Mouse (Mus musculus) liver, postnatal 0 days (tissue): ENCODE measurements at regions not wholly inside any gene's neighbourhood (a gene's known extent, or its start where the extent isn't known, plus 50 kb on each side); places are given as distances from the start of the nearest gene placed in this dataset.

ENCODE experiments used
- ATAC-seq: fragments of 200-750 bp; cut with Nextera tagmentation; 2 replicates; pipeline ENCODE4 v1.8.0; 2017; ENCODE audit warnings: mild to moderate bottlenecking, moderate library complexity
- DNase-seq: peaks from one replicate; pipeline ENCODE4 v3.0.0-alpha.2; 2016
- H3K27ac ChIP-seq: fragments of 300-500 bp; sonication (generic); 2 replicates; pipeline ENCODE4 v1.5.1; 2014; ENCODE audit warnings: antibody characterized with exemption, moderate library complexity, mild to moderate bottlenecking, low read depth
- H3K27me3 ChIP-seq: fragments of 300-500 bp; sonication (generic); 2 replicates; pipeline ENCODE4 v1.6.1; 2014; ENCODE audit warnings: low read length, control low read depth, mixed read lengths; ENCODE audit not compliant: insufficient read depth
- H3K36me3 ChIP-seq: fragments of 300-500 bp; sonication (generic); replicated peaks from 2 replicates; pipeline ENCODE4 v1.6.1; 2014; ENCODE audit warnings: mild to moderate bottlenecking, control low read depth, low read length, moderate library complexity, mixed read lengths; ENCODE audit not compliant: insufficient read depth
- H3K4me1 ChIP-seq: fragments of 300-500 bp; sonication (generic); 2 replicates; pipeline ENCODE4 v1.6.1; 2014; ENCODE audit warnings: antibody characterized with exemption, mild to moderate bottlenecking, control low read depth; ENCODE audit not compliant: insufficient read depth
- H3K4me2 ChIP-seq: fragments of 300-500 bp; sonication (generic); 2 replicates; pipeline ENCODE4 v1.6.1; 2014; ENCODE audit warnings: low read depth, mild to moderate bottlenecking, low read length, moderate library complexity, mixed read lengths
- H3K4me3 ChIP-seq: fragments of 300-500 bp; sonication (generic); 2 replicates; pipeline ENCODE4 v1.5.1; 2014; ENCODE audit warnings: low read depth, low read length
- H3K9ac ChIP-seq: fragments of 300-500 bp; sonication (generic); replicated peaks from 2 replicates; pipeline ENCODE4 v1.6.1; 2014; ENCODE audit warnings: mild to moderate bottlenecking, moderate library complexity
- H3K9me3 ChIP-seq: fragments of 300-500 bp; sonication (generic); 2 replicates; pipeline ENCODE4 v1.6.1; 2016; ENCODE audit warnings: mild to moderate bottlenecking, control low read depth, low read length, mixed read lengths
- CTCF ChIP-seq: sonication (generic); IDR thresholded peaks from 2 replicates; pipeline ENCODE4 v1.5.1; 2016; ENCODE audit warnings: antibody characterized with exemption, low read depth
- EP300 ChIP-seq: IDR thresholded peaks from 2 replicates; pipeline ENCODE4 v1.6.1; 2016; ENCODE audit warnings: antibody characterized with exemption, low read depth, mild to moderate bottlenecking
- WGBS: fragments of 180-500 bp; shearing (Covaris S2); extraction: QIAGEN DNeasy Blood & Tissue Kit; methylation state at CpG from one replicate; pipeline ENCODE4 v1.1.7; 2014; ENCODE audit not compliant: insufficient replicate concordance; 5-methylcytosine and 5-hydroxymethylcytosine counted together

DNA sequence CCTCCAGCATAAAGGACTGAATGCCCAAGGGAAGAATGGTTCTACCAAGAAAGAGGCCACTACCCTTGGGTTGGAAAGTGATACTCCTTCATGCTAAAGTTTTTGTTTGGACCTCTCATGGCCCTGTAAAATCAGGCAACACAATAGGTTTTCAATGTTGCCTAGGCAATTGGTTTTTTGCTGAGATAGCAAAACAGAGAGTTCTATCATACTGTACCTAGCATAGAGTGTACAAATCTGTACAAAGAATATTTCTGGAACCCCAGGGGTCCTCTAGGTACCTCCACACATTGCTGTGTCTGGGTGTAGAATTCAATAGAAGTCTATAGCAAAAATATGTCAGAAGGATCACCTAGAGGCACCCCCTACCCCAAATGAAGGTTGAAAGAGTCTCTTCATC lies 483.4 kb upstream of the Kif2a start:
- H3K9me3 ChIP-seq, result no peaks in the 10 kb centered on the region
- TF ChIP-seq CTCF, result no peak
- TF ChIP-seq EP300, result no peak
- no peak overlapping the region for H3K9ac ChIP-seq
- H3K4me1 ChIP-seq, result no peaks in the 10 kb centered on the region
- no peak overlapping the region for H3K27ac ChIP-seq
- H3K36me3 ChIP-seq, result no peaks in the 10 kb centered on the region
- no peak overlapping the region for H3K4me3 ChIP-seq
- no peak for DNase-seq
- no peaks in the 10 kb centered on the region for H3K27me3 ChIP-seq
- no peak for ATAC-seq
- no peak overlapping the region for H3K4me2 ChIP-seq

DNA sequence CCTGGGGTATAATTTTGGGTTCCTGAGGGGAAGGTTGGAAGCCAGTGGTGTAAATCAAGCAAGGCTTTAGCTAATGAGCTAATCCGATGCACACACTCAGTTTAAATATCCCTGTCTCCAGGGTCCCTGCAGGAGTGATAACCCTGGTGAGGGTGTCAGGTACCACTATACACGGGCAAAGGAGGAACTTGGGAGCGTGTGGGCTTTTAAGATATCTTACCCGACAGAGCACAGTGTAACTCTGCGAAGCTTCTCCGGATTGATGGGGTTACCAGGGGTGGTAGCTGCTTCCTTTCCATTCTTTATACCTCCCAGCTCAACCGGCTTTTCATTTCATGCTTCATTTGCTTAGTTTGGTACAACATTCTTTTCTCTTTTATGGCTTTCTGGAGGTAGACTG lies 480.3 kb upstream of the Kif2a start:
- H3K27me3 ChIP-seq, result no peaks in the 10 kb centered on the region
- H3K9ac ChIP-seq, result no peak overlapping the region
- ATAC-seq, result no peak
- no peak overlapping the region for H3K4me2 ChIP-seq
- WGBS, result 31% methylated on average over 7 of the region's 7 CpGs
- TF ChIP-seq CTCF (no peak), EP300 (no peak)
- no peaks in the 10 kb centered on the region for H3K9me3 ChIP-seq
- no peaks in the 10 kb centered on the region for H3K36me3 ChIP-seq
- H3K4me3 ChIP-seq, result no peak overlapping the region
- H3K27ac ChIP-seq, result no peak overlapping the region
- no peaks in the 10 kb centered on the region for H3K4me1 ChIP-seq
- DNase-seq, result no peak

DNA sequence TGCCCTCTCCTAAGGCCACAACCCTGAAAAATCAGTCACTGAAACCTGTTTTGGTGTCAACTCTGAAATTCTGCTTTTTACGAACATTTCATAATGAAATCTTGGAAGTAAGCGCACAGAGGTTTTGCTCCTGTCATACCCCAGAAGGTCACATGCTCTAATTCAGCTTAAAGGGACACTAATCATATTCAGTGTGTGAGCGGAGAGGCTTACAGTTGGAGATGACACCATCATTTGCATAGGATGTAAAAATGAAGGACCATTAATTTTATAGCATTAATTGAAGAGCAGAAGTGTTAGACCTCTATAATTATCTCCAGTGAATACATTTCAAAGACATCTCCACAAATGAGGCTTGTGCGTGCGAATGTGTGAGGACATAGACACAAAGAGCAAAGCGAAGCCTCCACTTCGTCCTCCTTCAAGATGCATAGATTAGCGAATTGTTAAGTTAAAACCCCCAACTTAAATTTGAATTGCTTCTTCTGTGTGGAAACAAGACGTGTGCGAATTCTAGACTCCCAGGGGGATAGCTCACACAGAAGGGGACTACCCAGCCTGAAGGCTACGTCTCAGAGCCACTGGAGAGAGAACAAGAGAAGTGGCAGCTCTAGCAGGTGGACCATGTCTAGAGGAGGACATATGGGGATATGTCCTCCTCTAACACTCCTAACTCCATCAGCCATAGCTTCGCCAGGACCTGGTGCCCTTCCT lies 479.0 kb upstream of the Kif2a start:
- no peaks in the 10 kb centered on the region for H3K9me3 ChIP-seq
- H3K27ac ChIP-seq, result no peak overlapping the region
- no peak overlapping the region for H3K4me3 ChIP-seq
- DNase-seq, result no peak
- H3K4me2 ChIP-seq, result no peak overlapping the region
- TF ChIP-seq CTCF (no peak), EP300 (no peak)
- no peaks in the 10 kb centered on the region for H3K36me3 ChIP-seq
- no peaks in the 10 kb centered on the region for H3K4me1 ChIP-seq
- H3K9ac ChIP-seq, result no peak overlapping the region
- no peaks in the 10 kb centered on the region for H3K27me3 ChIP-seq
- WGBS, result 77% methylated on average over 12 of the region's 12 CpGs
- ATAC-seq, result no peak

DNA sequence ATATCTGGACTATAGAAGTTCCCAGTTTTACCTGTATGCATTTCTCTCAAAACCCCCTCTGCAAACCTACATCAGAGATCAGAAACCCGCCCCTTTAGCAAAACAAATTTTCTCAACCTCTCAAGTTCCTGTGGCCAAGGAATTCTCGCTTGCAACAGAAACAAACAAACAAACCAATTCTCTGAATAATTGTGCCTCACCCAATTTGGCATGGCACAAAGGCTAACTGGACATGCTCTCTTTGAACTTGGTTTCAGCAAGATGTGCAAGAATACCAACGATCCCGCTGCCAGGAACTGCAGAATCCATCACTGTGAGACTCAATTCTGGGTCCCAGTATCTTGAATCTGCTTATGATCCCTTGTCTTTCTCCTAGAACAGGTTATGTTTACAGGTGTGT lies 477.4 kb upstream of the Kif2a start:
- 71% methylated on average over 4 of the region's 4 CpGs for WGBS

DNA sequence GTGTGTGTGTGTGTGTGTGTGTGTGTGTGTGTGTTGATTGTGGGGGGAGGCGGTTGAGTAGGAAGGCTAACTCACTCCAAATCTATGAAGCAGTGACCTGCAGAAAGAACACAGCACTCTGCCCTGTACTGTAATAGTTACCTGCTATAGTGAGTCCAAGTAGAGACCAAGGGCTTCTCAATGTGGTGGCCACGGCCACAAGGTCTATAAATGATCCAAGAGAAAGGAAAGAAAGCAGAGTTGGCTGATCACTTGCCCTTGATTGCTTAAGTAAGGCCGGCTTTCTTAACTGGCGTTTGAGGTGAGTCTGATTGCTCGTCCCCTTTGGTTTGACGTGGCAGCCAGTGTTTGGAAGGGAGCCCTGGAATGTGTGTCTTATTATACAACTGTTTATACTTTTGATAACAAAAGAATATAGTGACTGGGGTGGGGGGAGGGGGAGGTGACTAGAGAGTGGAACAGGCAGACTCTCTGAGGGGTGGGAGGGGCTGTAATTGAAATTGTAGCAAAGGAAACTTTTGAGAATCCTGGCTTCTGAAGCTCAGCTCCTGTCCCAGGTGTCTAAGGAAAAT lies 473.3 kb upstream of the Kif2a start:
- Histone ChIP-seq H3K36me3 (no peaks in the 10 kb centered on the region), H3K27me3 (no peaks in the 10 kb centered on the region), H3K27ac (no peak overlapping the region), H3K4me3 (no peak overlapping the region), H3K4me2 (no peak overlapping the region), H3K9ac (no peak overlapping the region), H3K9me3 (no peaks in the 10 kb centered on the region), H3K4me1 (no peaks in the 10 kb centered on the region)
- TF ChIP-seq EP300 (no peak), CTCF (no peak)
- 65% methylated on average over 6 of the region's 6 CpGs for WGBS
- ATAC-seq (no peak), DNase-seq (no peak)

More for the DNA sequence above, 477.4 kb upstream of the Kif2a start:
- TF ChIP-seq EP300, result no peak
- no peak for TF ChIP-seq CTCF
- DNase-seq, result no peak
- H3K27me3 ChIP-seq, result no peaks in the 10 kb centered on the region
- H3K36me3 ChIP-seq, result no peaks in the 10 kb centered on the region
- H3K4me2 ChIP-seq, result no peak overlapping the region
- no peaks in the 10 kb centered on the region for H3K9me3 ChIP-seq
- no peaks in the 10 kb centered on the region for H3K4me1 ChIP-seq
- no peak for ATAC-seq
- no peak overlapping the region for H3K27ac ChIP-seq
- no peak overlapping the region for H3K9ac ChIP-seq
- H3K4me3 ChIP-seq, result no peak overlapping the region

DNA sequence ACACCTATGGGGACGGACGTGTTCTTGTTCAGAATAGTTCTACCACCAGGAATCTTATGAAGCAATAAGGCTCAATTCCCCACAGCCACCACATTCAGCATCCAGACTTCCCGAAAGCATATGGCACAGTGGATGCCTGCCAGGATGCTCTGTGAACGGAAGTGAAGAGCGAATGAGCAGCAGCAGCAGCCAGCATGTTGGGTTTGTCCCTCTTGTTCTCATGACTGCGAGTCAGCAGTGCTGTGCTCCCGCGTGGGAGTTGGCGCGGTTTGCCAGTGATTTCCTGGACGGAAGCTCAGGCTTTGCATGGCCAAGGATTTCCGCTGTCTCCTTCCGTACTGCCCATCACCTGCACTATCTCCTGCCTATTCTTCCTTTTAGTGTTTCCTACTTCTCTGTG lies 471.8 kb upstream of the Kif2a start:
- Histone ChIP-seq H3K4me1 (no peaks in the 10 kb centered on the region), H3K36me3 (no peaks in the 10 kb centered on the region), H3K9ac (no peak overlapping the region), H3K9me3 (no peaks in the 10 kb centered on the region), H3K4me3 (no peak overlapping the region), H3K4me2 (no peak overlapping the region), H3K27ac (no peak overlapping the region), H3K27me3 (no peaks in the 10 kb centered on the region)
- ATAC-seq, result no peak
- peak; percentile 22 for DNase-seq
- TF ChIP-seq CTCF, result no peak
- no peak for TF ChIP-seq EP300
- 68% methylated on average over 13 of the region's 13 CpGs for WGBS
